Mouse (Mus musculus) small intestine, adult 2 months (tissue): Measurements from ENCODE around the gene Acap2.

Experiments
- CTCF ChIP-seq: fragments of 200-500 bp; IDR thresholded peaks from 2 replicates; pipeline ENCODE4 v1.5.1; 2012; ENCODE audit warnings: low read depth, mild to moderate bottlenecking, control low read depth, inconsistent platforms, low read length, moderate library complexity, mixed read lengths; ENCODE audit not compliant: insufficient replicate concordance, insufficient read length; ENCODE audit errors: extremely low read depth
- POLR2A ChIP-seq: fragments of 200-500 bp; IDR thresholded peaks from 2 replicates; pipeline ENCODE4 v1.6.1; 2012; ENCODE audit warnings: low read depth, mild to moderate bottlenecking, control low read depth, inconsistent platforms, low read length, moderate library complexity

DNA sequence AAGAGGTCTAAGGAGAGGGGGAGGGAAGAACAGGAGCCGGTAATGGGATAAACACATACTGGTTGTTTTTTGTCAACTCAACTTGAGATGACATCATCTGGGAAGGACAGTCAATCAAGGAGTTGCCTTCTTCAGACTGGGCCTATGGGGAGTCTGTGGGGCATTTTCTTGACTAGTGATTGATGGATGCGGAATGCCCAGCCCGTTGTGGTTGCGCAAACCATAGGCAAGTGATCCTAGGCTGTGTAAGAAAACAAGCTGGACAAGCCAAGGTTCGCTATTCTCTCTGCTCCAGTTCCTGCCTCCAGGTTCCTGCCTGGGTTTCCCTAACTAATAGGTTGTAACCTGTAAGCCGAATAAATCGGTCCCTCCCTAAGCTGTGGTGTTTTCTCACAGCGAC lies 4.1 kb upstream of the Acap2 start:
- no peak for TF ChIP-seq CTCF
- TF ChIP-seq POLR2A, result no peak
